Mouse (Mus musculus): ENCODE measurements around the gene Capg. TPM values are rescaled to one million over a fixed set of nuclear protein-coding genes. Genes with fewer than 3 reads are reported as not detected.
"Not testable (repeated sequence)": the region's sequence is repeated elsewhere in the genome, so short reads cannot be mapped to it uniquely, and the experiment has no call there.

Gene Capg
- polyA plus RNA-seq, 1 experiment from 2014 or later, result 27.2 TPM

DNA sequence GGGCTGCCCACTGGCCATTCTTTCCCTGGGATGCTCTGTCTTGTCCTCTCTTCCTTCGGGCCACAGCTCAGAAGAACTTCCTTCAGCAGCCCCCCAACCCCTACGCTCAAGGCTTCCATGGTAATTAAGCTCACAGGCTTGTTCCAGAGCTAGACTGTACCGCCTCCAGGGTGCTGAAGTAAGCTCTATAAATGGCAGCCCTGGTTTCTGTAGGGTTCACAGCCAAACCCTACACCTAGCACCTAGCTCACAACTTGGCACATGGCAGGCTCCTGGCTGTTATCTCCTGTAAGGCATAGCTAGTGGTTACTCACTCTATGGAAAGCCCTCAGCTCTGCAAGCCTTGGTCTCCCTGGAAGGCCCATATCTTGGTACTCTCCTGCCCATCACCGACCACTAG lies 11.6 kb upstream of the Capg start:
- Histone ChIP-seq H3K27me3 (ENCODE audit: control insufficient read depth, insufficient read depth, low read length) (no peaks in the 10 kb centered on the region), H3K27ac (replicated peaks in 1 of 2; ENCODE audit: control insufficient read depth in 1 of 2, insufficient read depth in 1 of 2, low read depth in 2 of 2, low read length in 2 of 2) (peak overlapping the region; percentile 28 to 41; a peak in 3 of 4 replicates), H3K36me3 (ENCODE audit: control insufficient read depth, insufficient read depth, low read length) (no peaks in the 10 kb centered on the region), H3K4me2 (ENCODE audit: low read length) (no peak overlapping the region), H3K4me3 (ENCODE audit: control insufficient read depth in 1 of 2, insufficient read depth in 1 of 2, low read depth in 1 of 2, low read length in 2 of 2) (no peak overlapping the region), H3K4me1 (ENCODE audit: control insufficient read depth in 2 of 2, insufficient read depth in 2 of 2, low read length in 2 of 2) (peaks cover 4 to 5% of the 10 kb centered on the region in 2 experiments; a peak in 2 of 4 replicates), H3K9ac (ENCODE audit: low read length) (peak overlapping the region; percentile 11; the same call in 1 of the 2 replicates), H3K9me3 (ENCODE audit: control insufficient read depth, low read length) (no peaks in the 10 kb centered on the region)
- no peak for ATAC-seq (ENCODE audit: insufficient number of reproducible peaks, insufficient read depth, low FRiP score, low read depth)
- 77% methylated on average over 4 of the region's 4 CpGs for WGBS

DNA sequence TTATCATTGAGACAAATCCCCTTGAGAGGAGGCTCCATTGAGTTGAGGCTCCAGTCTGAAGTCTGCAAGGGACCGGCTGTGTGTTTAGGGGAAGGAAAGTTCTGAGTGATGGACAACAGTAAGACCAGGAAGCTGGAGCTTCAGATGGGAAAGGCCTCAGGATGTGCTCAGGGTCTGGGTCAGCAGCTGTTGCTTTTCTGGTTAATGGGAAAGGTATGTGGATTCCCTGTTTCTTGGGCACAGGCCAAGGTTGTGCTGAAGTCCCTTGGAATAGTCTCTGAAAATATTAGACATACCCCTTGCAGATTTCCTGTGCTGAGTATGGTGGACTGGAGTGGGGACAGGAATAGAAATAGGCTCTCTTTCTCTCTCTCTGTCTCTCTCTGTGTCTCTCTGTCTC lies 10.6 kb upstream of the Capg start:
- H3K9me3 ChIP-seq (ENCODE audit: control insufficient read depth, low read length); H3K27me3 ChIP-seq (ENCODE audit: control insufficient read depth, insufficient read depth, low read length); H3K4me3 ChIP-seq (ENCODE audit: control insufficient read depth in 1 of 2, insufficient read depth in 1 of 2, low read depth in 1 of 2, low read length in 2 of 2); H3K4me2 ChIP-seq (ENCODE audit: low read length); ATAC-seq (ENCODE audit: insufficient number of reproducible peaks, insufficient read depth, low FRiP score, low read depth); H3K9ac ChIP-seq (ENCODE audit: low read length); H3K36me3 ChIP-seq (ENCODE audit: control insufficient read depth, insufficient read depth, low read length): not testable (repeated sequence)
- Histone ChIP-seq H3K27ac (replicated peaks in 1 of 2; ENCODE audit: control insufficient read depth in 1 of 2, insufficient read depth in 1 of 2, low read depth in 2 of 2, low read length in 2 of 2) (0 out of 4 replicates have a peak overlapping the region, but pooled peaks of 1 of the 2 experiments have one; percentile 28), H3K4me1 (ENCODE audit: control insufficient read depth in 2 of 2, insufficient read depth in 2 of 2, low read length in 2 of 2) (peaks cover 8 to 12% of the 10 kb centered on the region in 2 experiments)
- 22% methylated on average over 1 of the region's 1 CpGs for WGBS

DNA sequence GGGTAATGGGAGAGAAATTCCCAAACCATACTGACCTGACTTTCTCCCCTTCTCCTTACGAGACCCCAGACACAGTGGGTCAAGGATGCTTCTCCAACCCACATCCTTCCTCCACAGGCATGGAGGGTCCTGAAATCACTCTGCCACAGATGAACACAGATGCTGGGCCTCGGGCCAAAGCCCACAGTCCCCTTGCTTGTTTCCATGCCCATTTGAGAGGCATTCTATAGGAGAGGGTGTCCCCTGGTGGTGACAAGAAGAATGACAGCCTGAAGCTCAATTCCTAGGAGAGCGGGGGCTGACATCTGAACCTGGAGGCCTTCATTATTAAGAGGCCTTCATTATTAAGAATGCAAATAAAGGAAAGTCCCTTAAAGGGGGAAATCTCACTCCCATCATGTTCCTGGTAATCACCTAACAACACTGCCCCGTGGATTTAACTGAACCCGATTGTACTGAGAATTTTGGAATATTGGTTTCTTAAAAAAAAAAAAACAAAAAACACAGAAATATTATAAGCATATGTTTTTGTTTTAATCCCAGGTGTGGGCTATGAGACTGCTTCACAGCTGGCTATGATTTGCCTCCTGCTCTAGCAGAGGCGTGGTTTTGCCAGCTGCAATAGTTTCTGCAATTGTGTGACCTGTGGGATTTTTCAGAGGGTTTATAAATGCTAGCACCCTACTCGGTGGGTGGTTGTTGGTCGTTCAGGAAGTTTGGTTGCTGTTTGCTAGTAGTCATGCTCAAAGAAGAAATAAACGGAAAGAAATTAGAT lies 10.0 kb upstream of the Capg start:
- no peak overlapping the region for H3K4me3 ChIP-seq (ENCODE audit: control insufficient read depth in 1 of 2, insufficient read depth in 1 of 2, low read depth in 1 of 2, low read length in 2 of 2)
- no peaks in the 10 kb centered on the region for H3K9me3 ChIP-seq (ENCODE audit: control insufficient read depth, low read length)
- 40% methylated on average over 9 of the region's 9 CpGs for WGBS
- H3K4me2 ChIP-seq (ENCODE audit: low read length), result no peak overlapping the region
- 0 out of 4 replicates have a peak overlapping the region, but pooled peaks of 1 of the 2 experiments have one; percentile 28 for H3K27ac ChIP-seq (replicated peaks in 1 of 2; ENCODE audit: control insufficient read depth in 1 of 2, insufficient read depth in 1 of 2, low read depth in 2 of 2, low read length in 2 of 2)
- H3K4me1 ChIP-seq (ENCODE audit: control insufficient read depth in 2 of 2, insufficient read depth in 2 of 2, low read length in 2 of 2), result peaks cover 11 to 12% of the 10 kb centered on the region in 2 experiments
- H3K9ac ChIP-seq (ENCODE audit: low read length), result no peak overlapping the region
- ATAC-seq (ENCODE audit: insufficient number of reproducible peaks, insufficient read depth, low FRiP score, low read depth), result peak; percentile 23; the same call in 1 of the 2 replicates
- H3K36me3 ChIP-seq (ENCODE audit: control insufficient read depth, insufficient read depth, low read length), result no peaks in the 10 kb centered on the region
- no peaks in the 10 kb centered on the region for H3K27me3 ChIP-seq (ENCODE audit: control insufficient read depth, insufficient read depth, low read length)

DNA sequence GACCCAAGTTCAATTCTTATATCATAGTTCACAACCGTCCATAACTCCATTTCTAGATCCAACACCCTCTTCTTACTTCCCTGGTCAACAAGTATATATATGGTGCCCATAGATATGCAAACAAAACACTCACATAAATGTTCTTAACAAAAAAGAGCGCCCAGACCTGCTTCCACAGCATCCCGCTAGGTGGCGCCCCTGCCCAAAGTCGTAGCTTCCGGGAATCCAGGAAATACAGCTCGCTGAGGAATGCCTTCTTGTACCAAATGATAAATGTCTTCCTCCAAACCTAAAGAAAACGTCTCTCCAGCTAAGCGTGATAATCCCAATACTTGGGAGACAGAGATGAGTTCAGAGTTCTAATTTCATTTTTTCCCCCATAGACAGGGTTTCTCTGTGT lies 9.0 kb upstream of the Capg start:
- Histone ChIP-seq H3K9ac (ENCODE audit: low read length) (0 out of 2 replicates have a peak overlapping the region, but pooled peaks have one; percentile 17), H3K4me3 (ENCODE audit: control insufficient read depth in 1 of 2, insufficient read depth in 1 of 2, low read depth in 1 of 2, low read length in 2 of 2) (no peak overlapping the region), H3K27me3 (ENCODE audit: control insufficient read depth, insufficient read depth, low read length) (no peaks in the 10 kb centered on the region), H3K27ac (replicated peaks in 1 of 2; ENCODE audit: control insufficient read depth in 1 of 2, insufficient read depth in 1 of 2, low read depth in 2 of 2, low read length in 2 of 2) (no peak overlapping the region), H3K4me2 (ENCODE audit: low read length) (peak overlapping the region; percentile 59), H3K9me3 (ENCODE audit: control insufficient read depth, low read length) (no peaks in the 10 kb centered on the region), H3K36me3 (ENCODE audit: control insufficient read depth, insufficient read depth, low read length) (no peaks in the 10 kb centered on the region), H3K4me1 (ENCODE audit: control insufficient read depth in 2 of 2, insufficient read depth in 2 of 2, low read length in 2 of 2) (peaks cover 11 to 12% of the 10 kb centered on the region in 2 experiments)
- no peak for ATAC-seq (ENCODE audit: insufficient number of reproducible peaks, insufficient read depth, low FRiP score, low read depth)
- WGBS, result 4% methylated on average over 9 of the region's 9 CpGs

DNA sequence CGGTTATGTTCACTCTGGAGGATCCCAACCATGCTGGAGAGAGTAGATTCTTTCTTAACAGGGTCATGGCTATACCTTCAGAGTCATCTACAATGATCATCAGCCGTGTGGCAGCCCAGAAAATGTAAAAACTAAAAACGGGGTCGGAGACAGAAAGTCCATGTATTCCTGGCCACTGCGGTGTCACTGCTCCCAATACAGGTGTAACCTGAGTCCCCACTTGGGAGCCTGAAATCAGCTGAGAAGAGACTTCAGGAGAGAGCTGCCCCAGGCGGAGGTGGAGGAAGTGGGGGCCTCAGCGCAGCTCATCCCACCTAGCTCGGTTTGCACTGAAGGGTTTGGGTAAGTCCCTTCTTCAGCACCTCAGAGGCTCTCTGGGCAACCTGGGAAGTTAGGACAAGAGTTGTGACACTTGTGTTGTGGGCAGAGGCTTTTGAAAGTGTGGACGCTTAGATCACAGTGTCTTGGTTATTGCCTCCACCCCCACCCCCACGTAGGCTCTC lies 6.1 kb upstream of the Capg start:
- no peaks in the 10 kb centered on the region for H3K9me3 ChIP-seq (ENCODE audit: control insufficient read depth, low read length)
- H3K4me1 ChIP-seq (ENCODE audit: control insufficient read depth in 2 of 2, insufficient read depth in 2 of 2, low read length in 2 of 2), result peaks cover 8 to 12% of the 10 kb centered on the region in 2 experiments
- H3K27me3 ChIP-seq (ENCODE audit: control insufficient read depth, insufficient read depth, low read length), result no peaks in the 10 kb centered on the region
- 0 out of 4 replicates have a peak overlapping the region, but pooled peaks of 1 of the 2 experiments have one; percentile 4 for H3K27ac ChIP-seq (replicated peaks in 1 of 2; ENCODE audit: control insufficient read depth in 1 of 2, insufficient read depth in 1 of 2, low read depth in 2 of 2, low read length in 2 of 2)
- peak overlapping the region; percentile 45 to 84 for H3K4me3 ChIP-seq (ENCODE audit: control insufficient read depth in 1 of 2, insufficient read depth in 1 of 2, low read depth in 1 of 2, low read length in 2 of 2)
- 46% methylated on average over 10 of the region's 10 CpGs for WGBS
- ATAC-seq (ENCODE audit: insufficient number of reproducible peaks, insufficient read depth, low FRiP score, low read depth), result no peak
- H3K36me3 ChIP-seq (ENCODE audit: control insufficient read depth, insufficient read depth, low read length), result no peaks in the 10 kb centered on the region
- H3K4me2 ChIP-seq (ENCODE audit: low read length), result peak overlapping the region; percentile 65
- H3K9ac ChIP-seq (ENCODE audit: low read length), result peak overlapping the region; percentile 68

DNA sequence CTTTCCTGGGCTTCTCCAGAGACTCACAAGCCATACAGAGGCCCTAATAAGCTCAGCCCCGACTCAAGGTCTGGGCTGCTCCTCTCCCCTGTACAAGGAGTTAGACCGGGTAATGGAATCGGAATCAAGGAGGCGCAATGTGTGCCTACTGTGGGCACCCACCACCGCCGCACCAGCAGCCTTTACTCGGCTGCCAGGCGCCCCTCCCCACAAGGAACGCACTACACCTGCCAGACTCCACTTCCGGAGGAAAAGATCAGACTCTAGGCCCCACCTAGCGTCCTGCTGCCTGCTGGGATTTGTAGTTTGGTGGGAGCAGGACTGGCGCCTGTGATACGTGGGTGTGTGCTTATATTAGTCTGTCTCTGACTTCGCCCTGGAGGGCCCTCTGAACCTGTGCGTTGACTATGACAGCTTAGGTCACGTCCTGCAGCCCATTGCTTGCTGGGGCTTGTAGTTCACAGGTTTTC lies 5.6 kb upstream of the Capg start:
- ATAC-seq (ENCODE audit: insufficient number of reproducible peaks, insufficient read depth, low FRiP score, low read depth), result peak; percentile 90
- Histone ChIP-seq H3K4me2 (ENCODE audit: low read length) (peak overlapping the region; percentile 65), H3K9ac (ENCODE audit: low read length) (peak overlapping the region; percentile 68), H3K4me3 (ENCODE audit: control insufficient read depth in 1 of 2, insufficient read depth in 1 of 2, low read depth in 1 of 2, low read length in 2 of 2) (peak overlapping the region; percentile 45 to 84), H3K4me1 (ENCODE audit: control insufficient read depth in 2 of 2, insufficient read depth in 2 of 2, low read length in 2 of 2) (peaks cover 8 to 12% of the 10 kb centered on the region in 2 experiments), H3K9me3 (ENCODE audit: control insufficient read depth, low read length) (no peaks in the 10 kb centered on the region), H3K27ac (replicated peaks in 1 of 2; ENCODE audit: control insufficient read depth in 1 of 2, insufficient read depth in 1 of 2, low read depth in 2 of 2, low read length in 2 of 2) (peak overlapping the region; percentile 4 to 43; a peak in 1 of 4 replicates), H3K36me3 (ENCODE audit: control insufficient read depth, insufficient read depth, low read length) (no peaks in the 10 kb centered on the region), H3K27me3 (ENCODE audit: control insufficient read depth, insufficient read depth, low read length) (no peaks in the 10 kb centered on the region)
- 1% methylated on average over 16 of the region's 16 CpGs for WGBS

DNA sequence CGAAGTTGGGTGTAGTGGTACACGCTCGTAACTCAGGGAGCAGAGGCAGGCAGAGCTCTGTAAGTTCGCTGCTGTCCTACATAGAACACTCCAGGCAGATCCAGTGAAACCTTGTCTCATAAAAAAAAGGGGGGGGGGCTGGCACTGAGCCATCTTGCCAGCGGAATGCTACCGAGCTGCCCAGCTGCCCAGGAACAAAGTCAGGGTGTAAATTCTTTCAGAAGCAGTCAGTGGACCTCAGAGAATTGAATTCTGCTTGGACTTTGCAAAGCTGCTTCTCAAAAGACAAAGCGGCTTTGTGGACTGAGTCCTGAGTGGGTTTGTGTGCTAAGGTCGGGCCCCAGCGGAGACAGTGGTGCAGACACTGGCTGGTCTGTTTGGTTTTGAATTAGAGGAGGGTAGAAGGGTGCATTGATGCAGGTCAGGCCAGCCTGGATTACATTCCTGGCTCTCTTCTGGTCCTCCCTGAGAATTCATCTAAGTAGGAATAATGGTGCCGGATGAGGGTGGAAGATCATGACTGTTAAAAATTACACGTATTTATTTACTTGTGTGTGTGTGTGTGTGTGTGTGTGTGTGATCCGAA lies 833 bp upstream of the Capg start:
- Histone ChIP-seq H3K4me2 (ENCODE audit: low read length) (no peak overlapping the region), H3K4me3 (ENCODE audit: control insufficient read depth in 1 of 2, insufficient read depth in 1 of 2, low read depth in 1 of 2, low read length in 2 of 2) (no peak overlapping the region), H3K9ac (ENCODE audit: low read length) (no peak overlapping the region), H3K27me3 (ENCODE audit: control insufficient read depth, insufficient read depth, low read length) (no peaks in the 10 kb centered on the region), H3K36me3 (ENCODE audit: control insufficient read depth, insufficient read depth, low read length) (no peaks in the 10 kb centered on the region), H3K4me1 (ENCODE audit: control insufficient read depth in 2 of 2, insufficient read depth in 2 of 2, low read length in 2 of 2) (peaks cover 4 to 7% of the 10 kb centered on the region in 2 experiments), H3K27ac (replicated peaks in 1 of 2; ENCODE audit: control insufficient read depth in 1 of 2, insufficient read depth in 1 of 2, low read depth in 2 of 2, low read length in 2 of 2) (no peak overlapping the region), H3K9me3 (ENCODE audit: control insufficient read depth, low read length) (no peaks in the 10 kb centered on the region; the same call in 1 of the 2 replicates)
- WGBS, result 81% methylated on average over 12 of the region's 12 CpGs
- ATAC-seq (ENCODE audit: insufficient number of reproducible peaks, insufficient read depth, low FRiP score, low read depth), result no peak
